Mouse (Mus musculus) gastrocnemius, adult 8-10 months (tissue): ENCODE data around the gene Slc25a4. TPM values are rescaled to one million over a fixed set of nuclear protein-coding genes. Genes with fewer than 3 reads are reported as not detected.
"Not testable (repeated sequence)": the region's sequence is repeated elsewhere in the genome, so short reads cannot be mapped to it uniquely, and the experiment has no call there.

ENCODE experiments used
- DNase-seq, 2 experiments: peaks; one replicate each; pipeline ENCODE4 v3.0.0; 2022; ENCODE audit warnings: low spot score in 2 of 2
- total RNA-seq, 4 experiments: library from RNA; stranded (reverse); gene quantifications; 2 replicates each; pipeline ENCODE4 v1.2.4; 2022

The Slc25a4 gene
- total RNA-seq: 1,000 to 10,000 TPM; 2,862 to 3,030 (median 2,917) TPM

DNA sequence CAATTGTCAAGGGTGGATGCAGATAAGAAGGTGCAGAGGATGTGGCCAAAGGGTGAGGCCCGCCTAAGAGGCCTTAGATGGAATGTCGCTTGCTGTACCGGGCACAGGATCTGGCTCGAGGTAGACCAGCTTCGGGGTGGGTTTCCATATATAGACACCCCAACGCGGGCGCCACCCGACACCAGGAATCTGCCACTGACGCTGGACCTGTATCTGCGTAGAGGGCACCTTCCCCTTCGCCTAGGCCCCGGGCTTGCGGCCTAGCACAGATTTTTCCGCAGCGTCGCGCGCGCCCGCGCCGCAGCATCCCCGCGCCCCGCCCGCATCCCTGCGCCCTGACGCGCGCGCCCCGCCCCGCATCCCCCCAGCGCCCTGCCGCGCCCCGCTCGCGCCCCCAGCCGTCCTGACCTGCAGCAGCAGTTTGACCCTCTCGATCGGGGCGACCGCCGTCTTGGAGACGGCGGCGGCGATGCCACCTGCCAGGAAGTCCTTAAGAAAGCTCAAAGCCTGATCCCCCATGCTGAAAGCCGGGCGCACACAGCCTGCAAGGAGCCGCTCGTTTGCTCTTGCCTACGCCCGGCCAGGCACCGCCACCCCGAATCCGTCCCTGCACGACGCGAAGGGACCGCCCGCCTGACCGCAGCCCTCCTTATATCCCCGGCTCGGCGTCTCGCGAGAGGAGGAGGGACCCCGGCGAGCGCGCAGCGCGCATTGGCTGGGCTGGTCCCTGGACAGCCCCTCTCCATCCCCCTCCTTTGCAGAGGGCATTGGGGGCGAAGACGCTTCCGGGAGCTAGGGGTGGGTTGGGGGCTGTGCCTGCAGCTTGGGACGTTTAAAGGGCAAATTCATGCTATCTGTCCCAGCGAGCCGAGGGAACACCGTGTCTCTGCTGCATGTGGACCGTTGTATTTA is at the start of gene Slc25a4:
Slc25a4 (minus strand) TSS at position 881 of the 912 bp plus-strand sequence.
- DNase-seq: peak; percentile 93 to 95

DNA sequence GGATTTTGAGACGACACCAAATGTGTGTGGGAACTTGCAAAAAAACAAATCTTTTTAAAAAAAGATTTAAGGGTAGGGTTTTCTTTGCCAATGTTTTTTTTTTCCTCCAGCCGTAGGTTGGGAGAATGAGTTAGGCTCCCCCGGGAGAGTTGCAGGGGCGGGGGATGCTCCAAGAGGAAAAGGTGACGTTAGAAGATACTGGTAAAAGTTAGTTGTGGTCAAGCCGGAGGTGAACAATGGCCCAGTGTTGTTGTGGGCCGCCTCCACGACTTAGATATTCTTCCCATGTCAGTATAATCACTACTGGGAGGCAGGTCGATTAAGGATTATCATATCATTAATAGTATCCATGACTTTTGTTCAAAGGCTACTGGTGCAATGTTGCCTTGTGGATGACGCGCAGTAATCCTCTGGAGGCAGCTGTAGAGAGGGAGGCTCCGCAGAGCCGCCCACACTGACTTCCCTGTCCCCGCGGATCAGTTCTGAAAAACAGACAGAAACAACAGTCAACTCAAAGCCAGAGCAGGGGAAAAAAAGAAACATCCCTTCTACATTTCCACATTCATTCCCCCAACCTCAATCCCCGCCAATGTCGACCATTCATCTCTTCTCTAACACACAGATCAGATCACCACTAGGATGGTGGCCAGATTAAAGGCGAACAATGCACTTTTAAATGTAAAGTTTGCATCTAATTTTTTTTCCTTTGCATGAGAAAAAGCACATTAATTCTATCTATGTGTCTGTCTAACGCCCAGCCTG is 47.0 kb upstream of the Slc25a4 start:
- no peak for DNase-seq

- DNase-seq: no peak
Observed at GRCm38 (mm10) chr8:46252456-46252855, 41.4 kb upstream of the Slc25a4 start.

DNA sequence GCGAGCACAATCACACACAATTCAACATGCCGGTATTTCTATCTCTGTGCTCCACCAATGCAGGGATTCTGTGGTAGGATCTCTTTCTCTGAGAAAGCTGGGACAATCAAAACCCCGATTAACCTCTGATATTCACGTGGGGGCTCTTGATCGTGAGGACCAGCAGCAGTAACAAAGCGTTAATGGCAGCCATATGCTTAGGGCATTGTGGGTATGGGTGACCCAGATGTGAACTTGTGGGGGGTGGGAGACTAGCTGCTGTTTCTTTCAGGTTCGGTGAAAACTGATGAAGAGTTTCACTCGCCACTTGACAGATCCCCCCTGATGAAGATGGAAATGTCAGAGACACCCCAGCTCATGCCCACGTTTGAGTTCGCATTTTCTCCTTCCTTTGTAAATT is 40.5 kb upstream of the Slc25a4 start:
- no peak for DNase-seq

DNA sequence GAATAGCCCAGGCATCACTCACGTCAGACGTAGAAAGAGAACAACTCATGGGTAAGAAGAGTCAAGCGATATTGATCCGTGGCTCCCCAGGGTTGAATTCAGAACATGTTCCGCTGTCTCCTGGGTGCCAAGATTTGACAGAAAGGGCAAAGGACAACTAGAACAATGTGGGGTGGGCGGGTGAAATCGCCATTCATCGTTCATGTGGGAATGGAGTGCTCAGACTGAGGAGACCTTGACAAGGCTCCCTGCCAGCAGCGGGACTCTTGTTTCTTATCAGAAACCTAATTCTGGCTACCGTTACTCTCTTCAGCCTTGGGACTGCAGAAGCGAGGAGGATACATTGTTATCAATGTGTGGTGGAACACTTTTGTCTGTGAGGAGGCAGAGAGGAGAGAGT is 35.3 kb upstream of the Slc25a4 start:
- no peak for DNase-seq

DNA sequence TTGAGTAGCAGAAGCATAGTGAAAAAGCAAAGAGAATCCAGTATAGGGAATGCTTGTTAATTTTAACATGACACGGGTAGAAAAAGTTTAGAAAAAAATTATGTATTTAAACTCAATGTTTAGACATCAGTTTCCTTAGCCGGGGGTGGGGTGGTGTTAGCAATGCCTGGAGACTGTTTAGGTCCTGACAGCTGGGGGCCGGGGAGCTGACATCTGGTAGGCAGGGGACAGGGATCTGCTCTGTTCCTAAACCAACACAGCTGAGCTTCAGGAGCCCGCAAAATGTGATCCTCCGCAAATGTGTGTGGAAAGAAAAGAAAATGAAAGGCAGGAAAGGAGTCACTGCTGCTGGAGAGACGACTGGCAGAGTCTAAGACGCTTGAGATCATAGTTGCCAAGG is 31.9 kb upstream of the Slc25a4 start:
- no peak for DNase-seq

- DNase-seq: peak; percentile 23 to 51
Observed at GRCm38 (mm10) chr8:46241568-46242374, 30.7 kb upstream of the Slc25a4 start.

DNA sequence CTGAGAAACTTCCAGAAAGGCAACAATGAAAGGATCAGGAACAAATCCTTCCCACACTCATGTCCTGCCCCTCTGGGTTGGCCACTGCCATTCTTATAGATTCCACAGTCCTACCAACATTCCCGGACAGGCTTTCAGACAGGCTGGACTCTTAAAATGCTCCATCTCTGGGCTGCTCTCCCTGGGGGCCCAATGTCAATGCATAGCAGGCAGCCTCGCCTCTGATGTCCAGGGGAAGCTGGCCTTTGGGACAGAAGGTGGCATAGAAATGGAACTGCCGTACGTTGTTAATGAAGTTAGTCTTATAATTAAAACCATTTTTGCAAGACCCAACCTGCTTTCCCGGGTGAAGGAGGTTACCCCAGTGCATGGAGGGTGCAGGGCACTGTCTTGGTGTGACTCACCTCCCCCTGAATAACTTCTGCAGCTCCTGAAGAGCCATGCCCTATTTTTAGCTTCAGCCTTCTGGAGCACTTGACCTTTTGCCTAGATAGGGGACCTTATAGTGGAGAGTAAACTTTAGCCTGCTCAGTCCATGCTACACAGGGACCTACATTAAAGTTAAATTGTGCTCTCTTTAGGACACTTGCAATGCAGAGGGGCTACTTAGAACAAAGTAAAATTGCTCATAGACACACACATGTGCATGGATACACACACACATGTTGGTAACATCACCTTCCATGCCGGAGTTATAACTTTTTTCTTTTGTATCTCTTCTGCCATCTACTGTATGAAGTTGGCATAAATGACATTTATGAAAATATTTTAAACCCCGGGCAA is 25.5 kb upstream of the Slc25a4 start:
- peak; percentile 17 to 48 for DNase-seq

- no peak for DNase-seq
Observed at GRCm38 (mm10) chr8:46234736-46235135, 23.7 kb upstream of the Slc25a4 start.

GRCm38 (mm10) chr8:46232798-46233197 is 21.7 kb upstream of the Slc25a4 start:
- no peak for DNase-seq

- DNase-seq: not testable (repeated sequence)
Observed at GRCm38 (mm10) chr8:46231968-46232367, 20.9 kb upstream of the Slc25a4 start.

DNA sequence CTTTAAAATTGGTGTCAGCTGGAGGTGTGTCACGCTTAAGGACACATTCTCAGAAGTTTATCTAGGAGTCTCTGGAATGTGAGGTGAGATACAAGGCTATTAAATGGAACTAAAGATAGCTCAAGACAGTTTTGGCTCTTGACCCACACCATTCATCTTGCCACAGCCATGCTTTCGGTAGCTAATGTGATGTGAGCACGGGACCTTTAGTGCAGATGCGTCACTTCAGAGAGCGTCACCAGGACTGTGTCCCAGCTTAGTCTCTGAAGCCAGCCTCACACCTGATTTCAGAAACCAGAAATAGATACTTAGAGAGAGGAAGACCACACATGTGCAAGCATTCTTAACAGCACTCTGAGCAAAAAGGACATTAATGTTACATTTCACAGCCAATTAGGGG is 15.5 kb upstream of the Slc25a4 start:
- no peak for DNase-seq

DNA sequence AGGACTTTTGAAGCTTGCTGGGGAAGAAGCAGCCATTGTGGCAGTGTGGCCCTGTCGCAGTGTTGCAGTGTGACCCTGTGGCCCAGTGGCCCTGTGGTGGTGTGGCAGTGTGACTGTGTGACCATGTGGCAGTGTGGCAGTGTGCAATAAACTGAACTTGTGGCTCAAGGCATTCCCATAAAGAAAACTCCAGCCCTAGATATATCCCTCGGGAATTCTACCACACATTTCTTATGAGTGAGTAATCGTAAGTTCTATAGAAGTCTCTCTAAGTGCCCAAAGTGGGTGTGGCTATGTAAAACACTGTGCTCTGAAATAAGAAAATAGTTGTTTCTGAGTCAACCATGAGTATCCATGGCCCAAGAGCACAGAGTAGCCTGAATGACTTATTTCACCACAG is 14.4 kb upstream of the Slc25a4 start:
- DNase-seq: no peak

DNA sequence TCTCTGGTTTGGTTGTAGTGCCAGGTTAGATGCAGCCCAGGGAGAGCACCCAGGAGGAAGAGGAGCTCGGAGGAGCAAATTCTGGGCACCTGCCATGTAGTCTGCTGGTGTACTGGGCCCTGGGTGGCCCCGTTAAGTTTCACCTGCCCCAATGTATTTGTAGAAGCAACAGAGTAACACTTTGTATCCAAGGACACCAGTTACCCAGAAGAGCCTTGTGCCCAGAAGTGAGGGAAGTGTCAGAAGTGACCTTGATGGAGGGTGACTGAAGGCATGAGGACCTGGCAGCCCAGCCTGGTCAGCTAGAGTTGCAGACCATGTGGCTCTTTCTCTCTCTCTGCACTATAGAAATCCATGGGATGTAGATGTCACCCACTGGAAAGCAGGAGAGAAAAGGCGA is 9.5 kb upstream of the Slc25a4 start:
- DNase-seq: peak; percentile 26 to 53

GRCm38 (mm10) chr8:46216838-46217237 is 5.8 kb upstream of the Slc25a4 start:
- DNase-seq: peak; percentile 57 to 74

- no peak for DNase-seq
Observed at GRCm38 (mm10) chr8:46213971-46214480, 2.9 kb upstream of the Slc25a4 start.

GRCm38 (mm10) chr8:46212194-46212593 is 1.1 kb upstream of the Slc25a4 start:
- peak in 1 of 2 experiments; percentile 13 for DNase-seq

DNA sequence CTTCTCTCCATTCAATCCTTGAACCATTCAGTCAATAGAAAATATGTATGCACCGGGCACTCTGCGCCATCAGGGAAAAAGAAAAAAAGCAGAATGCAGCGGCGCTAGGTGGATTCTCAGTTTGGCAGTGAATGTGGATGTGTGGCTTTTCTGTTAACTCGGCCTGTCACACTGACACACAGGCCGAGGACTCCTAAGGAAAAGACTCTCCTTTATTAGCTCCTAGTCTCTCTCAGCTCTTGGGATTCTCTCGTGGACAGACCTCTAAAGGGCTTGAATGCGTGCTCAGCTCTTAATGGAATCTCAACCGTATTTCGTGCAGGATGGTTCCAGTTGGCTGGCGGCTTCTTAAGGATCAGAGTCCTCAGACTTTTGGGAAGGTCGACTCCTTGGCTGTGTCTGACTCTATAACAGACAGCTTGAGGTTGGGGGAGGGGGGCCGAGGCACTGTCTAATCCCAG is 557 bp upstream of the Slc25a4 start:
- DNase-seq: peak in 1 of 2 experiments; percentile 9

DNA sequence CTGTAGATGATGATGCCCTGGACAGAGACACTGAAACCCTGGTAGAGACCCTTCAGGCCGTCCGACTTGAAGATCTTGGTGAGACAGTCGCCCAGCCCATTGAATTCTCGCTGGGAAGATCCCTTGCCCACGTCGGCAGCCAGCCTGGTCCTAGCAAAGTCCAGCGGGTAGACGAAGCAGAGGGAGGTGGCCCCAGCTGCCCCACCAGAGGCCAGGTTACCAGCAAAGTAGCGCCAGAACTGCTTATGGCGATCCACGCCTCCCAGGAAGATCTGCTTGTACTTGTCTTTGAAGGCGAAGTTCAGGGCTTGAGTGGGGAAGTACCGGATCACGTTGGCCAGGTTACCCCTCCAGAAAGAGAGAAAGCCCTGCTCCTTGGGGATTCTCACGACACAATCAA is 2.0 kb downstream of the Slc25a4 start:
- no peak for DNase-seq

DNA sequence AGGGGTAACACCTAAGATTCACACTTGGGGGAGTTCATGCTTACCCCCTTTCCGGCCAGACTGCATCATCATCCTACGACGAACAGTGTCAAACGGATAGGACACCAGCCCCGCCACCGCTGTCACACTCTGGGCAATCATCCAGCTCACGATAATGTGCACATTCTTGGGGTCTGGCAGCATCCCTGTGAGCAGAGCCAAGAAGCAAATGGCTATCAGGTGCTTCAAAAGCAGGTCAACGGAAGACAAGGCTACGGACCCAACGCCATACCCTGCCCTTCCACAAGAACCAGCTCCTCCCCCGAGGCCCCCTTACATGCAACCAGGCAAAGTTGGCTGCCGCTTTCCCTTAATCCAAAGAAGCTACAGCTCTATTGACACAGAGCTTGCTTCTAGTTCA is 2.7 kb downstream of the Slc25a4 start:
- peak; percentile 63 to 72 for DNase-seq
